Mouse (Mus musculus) adrenal gland, adult 2 months (tissue): Measurements from ENCODE around the gene Oas3. TPM values are rescaled to one million over a fixed set of nuclear protein-coding genes. Genes with fewer than 3 reads are reported as not detected.

ENCODE experiments used
- polyA plus RNA-seq: library from polyadenylated mRNA; depleted of rRNA; stranded (reverse); fragments of >200 nt; gene quantifications from 2 replicates; pipeline ENCODE4 v1.2.3, GENCODE M21; 2012; rRNA removed
- total RNA-seq, 2 experiments: library from RNA; stranded (reverse); gene quantifications; 2 replicates each; pipeline ENCODE4 v1.2.3; 2021

The Oas3 gene
- total and polyA plus RNA-seq, 3 experiments: 0.31 to 1.6 (median 0.72) TPM

Other genes starting within 250 kb of the Oas3 start
- gene Tpcn1, start 189.0 kb downstream of the Oas3 start, total RNA-seq: 10 to 100 TPM; 38.1 to 51.3 TPM
- gene Tpcn1, start 189.0 kb downstream of the Oas3 start, polyA plus RNA-seq: 48.9 and 59.8 TPM in 2 replicates
- gene Iqcd, start 188.6 kb downstream of the Oas3 start, total RNA-seq: under 1 TPM; 0.29 to 0.55 TPM
- gene Iqcd, start 188.6 kb downstream of the Oas3 start, polyA plus RNA-seq: 0.29 and 0.49 TPM in 2 replicates
- gene Rita1, start 165.1 kb downstream of the Oas3 start, total RNA-seq: 10 to 100 TPM; 11.6 to 22.7 TPM
- gene Rita1, start 165.1 kb downstream of the Oas3 start, polyA plus RNA-seq: 32.5 and 33.5 TPM in 2 replicates
- gene Ddx54, start 164.9 kb downstream of the Oas3 start, total RNA-seq: 10 to 100 TPM; 46.8 to 49.5 TPM
- 42.7 and 49.6 TPM in 2 replicates for gene Ddx54, start 164.9 kb downstream of the Oas3 start, polyA plus RNA-seq
- 1 to 10 TPM in 1 of 2 experiments, not detected in 1; 1.6 TPM for gene Cfap73, start 143.4 kb downstream of the Oas3 start, total RNA-seq
- not detected in 2 replicates for gene Cfap73, start 143.4 kb downstream of the Oas3 start, polyA plus RNA-seq
- gene Rasal1, start 128.8 kb downstream of the Oas3 start, total RNA-seq: 10 to 100 TPM in 1 of 2 experiments, 1 to 10 TPM in 1; 4.6 to 16.1 TPM
- gene Rasal1, start 128.8 kb downstream of the Oas3 start, polyA plus RNA-seq: 19.0 and 19.2 TPM in 2 replicates
- gene Dtx1, start 65.7 kb downstream of the Oas3 start, total RNA-seq: 10 to 100 TPM; 12.8 to 13.4 TPM
- gene Dtx1, start 65.7 kb downstream of the Oas3 start, polyA plus RNA-seq: 28.5 and 28.6 TPM in 2 replicates
- gene Oas2, start 27.8 kb downstream of the Oas3 start, total RNA-seq: under 1 TPM; 0.55 to 0.92 TPM
- 3.5 and 3.7 TPM in 2 replicates for gene Oas2, start 27.8 kb downstream of the Oas3 start, polyA plus RNA-seq
- gene Oas1e, start 17.9 kb upstream of the Oas3 start, total RNA-seq: not detected
- gene Oas1e, start 17.9 kb upstream of the Oas3 start, polyA plus RNA-seq: not detected in 2 replicates
- under 1 TPM; 0.49 to 0.97 TPM for gene Oas1c, start 34.9 kb upstream of the Oas3 start, total RNA-seq
- gene Oas1c, start 34.9 kb upstream of the Oas3 start, polyA plus RNA-seq: 1.0 and 2.8 TPM in 2 replicates
- gene Oas1f, start 69.7 kb upstream of the Oas3 start, total RNA-seq: not detected
- not detected in 2 replicates for gene Oas1f, start 69.7 kb upstream of the Oas3 start, polyA plus RNA-seq
- gene Oas1h, start 83.8 kb upstream of the Oas3 start, total RNA-seq: not detected
- not detected in 2 replicates for gene Oas1h, start 83.8 kb upstream of the Oas3 start, polyA plus RNA-seq
- gene Oas1g, start 110.0 kb upstream of the Oas3 start, total RNA-seq: 1 to 10 TPM in 1 of 2 experiments, under 1 TPM in 1; 0.66 to 1.1 TPM
- gene Oas1g, start 110.0 kb upstream of the Oas3 start, polyA plus RNA-seq: 2.5 and 2.7 TPM in 2 replicates
- gene Oas1a, start 129.9 kb upstream of the Oas3 start, total RNA-seq: 1 to 10 TPM; 3.2 to 3.6 TPM
- 8.5 and 8.9 TPM in 2 replicates for gene Oas1a, start 129.9 kb upstream of the Oas3 start, polyA plus RNA-seq
- not detected for gene Oas1d, start 136.9 kb upstream of the Oas3 start, total RNA-seq
- gene Oas1d, start 136.9 kb upstream of the Oas3 start, polyA plus RNA-seq: not detected in 2 replicates
- 1 to 10 TPM; 3.7 to 4.6 TPM for gene Rph3a, start 232.4 kb upstream of the Oas3 start, total RNA-seq
- gene Rph3a, start 232.4 kb upstream of the Oas3 start, polyA plus RNA-seq: 2.4 and 3.5 TPM in 2 replicates